Mouse (Mus musculus) intestine, embryonic 14.5 days (tissue): ENCODE results near the gene Pole2. TPM values are rescaled to one million over a fixed set of nuclear protein-coding genes. Genes with fewer than 3 reads are reported as not detected.

Source experiments
- ATAC-seq: fragments of 200-750 bp; cut with Nextera tagmentation; replicated peaks from 2 replicates; pipeline ENCODE4 v1.8.0; 2017; ENCODE audit warnings: low read depth, moderate number of reproducible peaks, moderate TSS enrichment, moderate library complexity; ENCODE audit not compliant: low FRiP score, low TSS enrichment
- DNase-seq: peaks from one replicate; pipeline ENCODE4 v3.0.0-alpha.2; 2018; ENCODE audit warnings: low spot score
- H3K27ac ChIP-seq: fragments of 300-500 bp; sonication (generic); 2 replicates; pipeline ENCODE4 v1.5.1; 2014; ENCODE audit warnings: low read depth, mild to moderate bottlenecking, control low read depth
- H3K27me3 ChIP-seq: fragments of 300-500 bp; sonication (generic); replicated peaks from 2 replicates; pipeline ENCODE4 v1.6.1; 2014; ENCODE audit warnings: low read length, control low read depth; ENCODE audit not compliant: control insufficient read depth, insufficient read depth
- H3K36me3 ChIP-seq: fragments of 300-500 bp; sonication (generic); 2 replicates; pipeline ENCODE4 v1.6.1; 2014; ENCODE audit warnings: low read length, control low read depth; ENCODE audit not compliant: control insufficient read depth, insufficient read depth
- H3K4me1 ChIP-seq: fragments of 300-500 bp; sonication (generic); replicated peaks from 2 replicates; pipeline ENCODE4 v1.6.1; 2014; ENCODE audit warnings: low read length, control low read depth, mixed read lengths; ENCODE audit not compliant: control insufficient read depth, insufficient read depth
- H3K4me2 ChIP-seq: fragments of 300-500 bp; sonication (generic); 2 replicates; pipeline ENCODE4 v1.6.1; 2014; ENCODE audit warnings: low read length
- H3K4me3 ChIP-seq: fragments of 300-500 bp; sonication (generic); 2 replicates; pipeline ENCODE4 v1.5.1; 2014; ENCODE audit warnings: low read depth, low read length, control low read depth, mixed read lengths
- H3K9ac ChIP-seq: fragments of 300-500 bp; sonication (generic); 2 replicates; pipeline ENCODE4 v1.6.1; 2014; ENCODE audit warnings: mild to moderate bottlenecking, low read length
- H3K9me3 ChIP-seq: fragments of 300-500 bp; sonication (generic); 2 replicates; pipeline ENCODE4 v1.6.1; 2016; ENCODE audit warnings: low read length, control low read depth; ENCODE audit not compliant: control insufficient read depth
- WGBS: fragments of 180-500 bp; shearing (Covaris S2); extraction: QIAGEN DNeasy Blood & Tissue Kit; methylation state at CpG from one replicate; pipeline ENCODE4 v1.1.7; 2014; 5-methylcytosine and 5-hydroxymethylcytosine counted together
- polyA plus RNA-seq: library from polyadenylated mRNA; unstranded; fragments of >200 nt; fragmentation: Nextera tagmentation; extraction: Ambion mirVana; gene quantifications from 2 replicates; pipeline ENCODE4 v1.2.1, GENCODE M21; 2014

The Pole2 gene
- polyA plus RNA-seq, 1 experiment from 2014 or later, result 28.1 TPM

DNA sequence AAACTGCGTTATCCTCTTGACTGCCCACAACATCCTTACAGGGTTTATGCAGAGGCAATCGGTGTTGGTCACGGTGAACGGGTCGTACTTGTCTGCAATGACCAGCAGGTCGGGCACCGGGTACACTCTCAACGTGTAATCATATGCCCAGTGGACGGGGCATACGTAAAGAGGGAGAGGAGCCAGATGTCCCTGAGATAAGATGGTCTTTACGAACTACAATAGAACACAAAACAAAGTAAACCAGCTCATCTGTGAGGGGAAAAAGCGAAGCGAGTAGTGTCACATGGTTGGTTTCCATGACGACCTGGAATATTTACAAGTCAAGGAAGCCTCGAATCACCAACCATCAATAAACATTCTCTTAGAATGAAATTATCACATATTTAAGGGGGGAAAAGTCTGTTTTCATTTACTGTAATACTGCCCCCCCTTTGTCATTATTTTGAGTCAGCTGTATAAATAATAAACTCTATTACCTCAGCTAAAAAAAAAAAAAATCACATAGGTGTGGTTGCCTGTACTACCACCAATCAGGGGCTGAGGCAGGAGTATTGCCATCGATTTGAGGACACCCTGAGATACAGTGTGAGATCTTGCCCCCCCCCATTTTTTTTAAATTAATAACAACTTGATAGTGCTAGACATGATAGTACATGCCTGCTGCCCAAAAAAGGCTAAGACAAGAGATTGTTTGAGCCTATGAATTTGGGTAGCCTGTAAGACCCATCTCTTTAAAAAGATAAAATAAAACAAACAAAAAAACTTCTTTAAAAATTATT lies 23.8 kb downstream of the Pole2 start, which contains the start of gene Gm49384:
TSS of gene Gm49384 (minus strand) at position 216 of the 782 bp plus-strand sequence.
- no peak within 1 kb of the TSS for H3K4me2 ChIP-seq
- no peak within 1 kb of the TSS for H3K27ac ChIP-seq
- H3K27me3 ChIP-seq, result no peaks in the 10 kb centered on the region
- H3K9me3 ChIP-seq, result no peaks in the 10 kb centered on the region
- H3K36me3 ChIP-seq, result peaks cover 69% of the 10 kb centered on the region
- H3K9ac ChIP-seq, result no peak within 1 kb of the TSS
- 0 out of 2 replicates have a peak, but pooled peaks have one; percentile 38 for ATAC-seq
- no peak within 1 kb of the TSS for H3K4me3 ChIP-seq
- no peak for DNase-seq
- WGBS, result 82% methylated on average over 16 of the region's 16 CpGs
- 0 out of 2 replicates have a peak, but pooled peaks cover 4% of the 10 kb centered on the region for H3K4me1 ChIP-seq

- Histone ChIP-seq H3K9me3 (no peaks in the 10 kb centered on the region), H3K4me3 (no peak overlapping the region), H3K27me3 (no peaks in the 10 kb centered on the region), H3K4me1 (peaks cover 4% of the 10 kb centered on the region; the same call in 1 of the 2 replicates), H3K4me2 (peak overlapping the region; percentile 86), H3K36me3 (peaks cover 37% of the 10 kb centered on the region), H3K9ac (no peak overlapping the region), H3K27ac (no peak overlapping the region)
- no peak for ATAC-seq
- DNase-seq, result no peak
These were observed 29.0 kb downstream of the Pole2 start for GRCm38 (mm10) chr12:69198985-69199384.

DNA sequence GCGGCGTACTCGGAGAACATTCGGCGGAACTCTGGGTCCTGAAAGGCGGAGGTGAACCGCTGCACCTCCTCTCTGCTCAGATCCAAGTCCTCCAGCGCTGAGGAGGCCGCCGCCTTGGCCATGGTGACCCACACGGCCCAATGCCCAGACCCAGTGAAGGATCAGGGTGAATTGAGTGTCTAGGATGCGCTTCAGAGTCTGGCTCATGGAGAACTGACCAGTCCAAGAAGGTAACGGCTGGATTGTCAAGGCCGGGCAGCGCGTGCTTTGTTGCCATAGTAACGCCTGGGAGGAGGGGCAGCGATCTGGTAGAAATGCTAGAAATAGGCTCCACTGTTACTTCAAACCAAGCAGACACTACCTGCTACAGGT lies 29.8 kb downstream of the Pole2 start, which contains the start of gene Dnaaf2:
TSS of gene Dnaaf2 (minus strand) at position 266 of the 372 bp plus-strand sequence.
- Histone ChIP-seq H3K4me1 (peaks cover 4% of the 10 kb centered on the region; the same call in 1 of the 2 replicates), H3K27ac (peak within 1 kb of the TSS; percentile 78), H3K4me3 (peak within 1 kb of the TSS; percentile 98), H3K9me3 (no peaks in the 10 kb centered on the region), H3K36me3 (peaks cover 31% of the 10 kb centered on the region), H3K4me2 (peak within 1 kb of the TSS; percentile 86), H3K9ac (peak within 1 kb of the TSS; percentile 84), H3K27me3 (no peaks in the 10 kb centered on the region)
- WGBS, result under 1% methylated on average over 18 of the region's 18 CpGs
- DNase-seq (peak; percentile 91), ATAC-seq (peak; percentile 50)

- H3K36me3 ChIP-seq, result peaks cover 30% of the 10 kb centered on the region
- peak overlapping the region; percentile 86 for H3K4me2 ChIP-seq
- WGBS, result under 1% methylated on average over 91 of the region's 94 CpGs
- H3K9ac ChIP-seq, result peak overlapping the region; percentile 84
- DNase-seq, result peak; percentile 85
- H3K27ac ChIP-seq, result peak overlapping the region; percentile 78
- ATAC-seq, result peak; percentile 68
- H3K9me3 ChIP-seq, result no peaks in the 10 kb centered on the region
- peak overlapping the region; percentile 98 for H3K4me3 ChIP-seq
- H3K27me3 ChIP-seq, result no peaks in the 10 kb centered on the region
- peaks cover 4% of the 10 kb centered on the region; the same call in 1 of the 2 replicates for H3K4me1 ChIP-seq
These were observed 30.4 kb downstream of the Pole2 start for GRCm38 (mm10) chr12:69197378-69198163.

GRCm38 (mm10) chr12:69196444-69197377 lies 31.3 kb downstream of the Pole2 start, which contains the start of gene Gm49383:
TSS of gene Gm49383 (minus strand) at chr12:69197104.
- peak within 1 kb of the TSS; percentile 78 for H3K27ac ChIP-seq
- DNase-seq, result peak; percentile 86
- ATAC-seq, result peak; percentile 74
- peak within 1 kb of the TSS; percentile 84 for H3K9ac ChIP-seq
- peak within 1 kb of the TSS; percentile 86 for H3K4me2 ChIP-seq
- no peaks in the 10 kb centered on the region for H3K27me3 ChIP-seq
- peaks cover 4% of the 10 kb centered on the region; the same call in 1 of the 2 replicates for H3K4me1 ChIP-seq
- H3K4me3 ChIP-seq, result peak within 1 kb of the TSS; percentile 98
- WGBS, result under 1% methylated on average over 75 of the region's 75 CpGs
- H3K9me3 ChIP-seq, result no peaks in the 10 kb centered on the region
- H3K36me3 ChIP-seq, result peaks cover 30% of the 10 kb centered on the region

- no peaks in the 10 kb centered on the region for H3K27me3 ChIP-seq
- DNase-seq (no peak), ATAC-seq (no peak)
- H3K9ac ChIP-seq, result no peak overlapping the region
- H3K9me3 ChIP-seq, result no peaks in the 10 kb centered on the region
- no peak overlapping the region for H3K4me3 ChIP-seq
- 96% methylated on average over 2 of the region's 2 CpGs for WGBS
- H3K4me1 ChIP-seq, result no peaks in the 10 kb centered on the region
- H3K36me3 ChIP-seq, result peaks cover 31% of the 10 kb centered on the region
- no peak overlapping the region for H3K4me2 ChIP-seq
- H3K27ac ChIP-seq, result no peak overlapping the region
These were observed 35.4 kb downstream of the Pole2 start for GRCm38 (mm10) chr12:69192637-69193036.

DNA sequence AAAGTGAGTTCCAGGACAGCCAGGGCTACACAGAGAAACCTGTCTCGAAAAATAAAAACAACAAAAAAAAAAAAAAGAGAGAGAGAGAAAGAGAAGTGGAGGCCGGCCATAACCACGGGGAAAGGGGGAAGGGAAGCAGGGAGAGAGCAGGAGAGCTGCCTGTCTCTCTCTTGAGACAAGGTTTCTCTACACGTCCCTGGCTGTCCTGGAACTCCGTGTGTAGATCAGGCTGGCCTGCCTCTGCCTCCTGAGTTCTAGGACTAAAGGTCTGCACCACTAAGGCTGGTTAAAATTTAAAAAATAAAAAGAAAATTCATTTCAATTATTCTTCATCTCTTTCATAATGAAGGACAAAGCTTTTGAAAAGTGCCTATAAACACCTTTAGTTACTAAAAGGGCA lies 36.6 kb downstream of the Pole2 start:
- H3K36me3 ChIP-seq, result peaks cover 34% of the 10 kb centered on the region
- DNase-seq (no peak), ATAC-seq (no peak)
- peaks cover 7% of the 10 kb centered on the region; the same call in 1 of the 2 replicates for H3K4me1 ChIP-seq
- no peak overlapping the region for H3K4me3 ChIP-seq
- no peaks in the 10 kb centered on the region for H3K27me3 ChIP-seq
- 91% methylated on average over 5 of the region's 5 CpGs for WGBS
- H3K4me2 ChIP-seq, result no peak overlapping the region
- no peak overlapping the region for H3K27ac ChIP-seq
- H3K9ac ChIP-seq, result no peak overlapping the region
- no peaks in the 10 kb centered on the region for H3K9me3 ChIP-seq

DNA sequence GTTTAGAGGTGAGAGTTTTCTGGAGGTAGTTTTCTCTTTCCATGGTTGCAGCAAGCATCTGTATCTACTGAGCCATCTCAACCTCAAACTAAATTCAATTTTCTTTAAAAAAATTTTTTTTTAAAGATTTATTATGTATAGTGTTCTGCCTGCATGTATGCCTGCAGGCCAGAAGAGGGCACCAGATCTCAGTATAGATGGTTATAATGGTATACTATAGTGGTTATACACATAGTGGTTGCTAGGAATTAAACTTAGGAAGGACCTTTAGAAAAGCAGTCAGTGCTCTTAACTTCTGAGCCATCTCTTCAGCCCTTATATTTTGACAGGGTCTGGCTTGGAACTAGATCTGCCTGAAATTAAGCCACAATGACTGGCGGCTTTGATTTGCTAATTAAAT lies 37.5 kb downstream of the Pole2 start:
- Histone ChIP-seq H3K27ac (no peak overlapping the region), H3K4me1 (peaks cover 9% of the 10 kb centered on the region), H3K27me3 (no peaks in the 10 kb centered on the region), H3K4me3 (no peak overlapping the region), H3K36me3 (peaks cover 34% of the 10 kb centered on the region), H3K4me2 (no peak overlapping the region), H3K9me3 (no peaks in the 10 kb centered on the region), H3K9ac (no peak overlapping the region)
- DNase-seq, result no peak
- ATAC-seq, result no peak
- whole genome bisulfite sequencing, result 98% methylated on average over 1 of the region's 1 CpGs
